Mouse (Mus musculus) megakaryocyte, embryonic 14.5 days (primary cell): ENCODE measurements at regions not wholly inside any gene's neighbourhood (a gene's known extent, or its start where the extent isn't known, plus 50 kb on each side); places are given as distances from the start of the nearest gene placed in this dataset.

Source experiments
- FLI1 ChIP-seq: IDR thresholded peaks from 2 replicates; pipeline ENCODE4 v1.6.1; 2012; ENCODE audit warnings: low read length, inconsistent platforms, mixed read lengths
- GATA1 ChIP-seq: IDR thresholded peaks from 3 replicates; pipeline ENCODE4 v1.6.1; 2012; ENCODE audit warnings: mixed read lengths, low read length, inconsistent platforms, borderline replicate concordance

- TF ChIP-seq GATA1 (no peak), FLI1 (no peak)
Observed at GRCm38 (mm10) chr11:71846496-71846895, 96.8 kb downstream of the Wscd1 start.
